Mouse (Mus musculus) intestine, embryonic 15.5 days (tissue): ENCODE results near the gene Slc16a10. TPM values are rescaled to one million over a fixed set of nuclear protein-coding genes. Genes with fewer than 3 reads are reported as not detected.

Source experiments
- ATAC-seq: fragments of 200-750 bp; cut with Nextera tagmentation; 2 replicates; pipeline ENCODE4 v1.8.0; 2017; ENCODE audit warnings: moderate TSS enrichment, moderate library complexity
- H3K27ac ChIP-seq: fragments of 300-500 bp; sonication (generic); 2 replicates; pipeline ENCODE4 v1.5.1; 2015; ENCODE audit warnings: mild to moderate bottlenecking, inconsistent platforms
- H3K27me3 ChIP-seq: fragments of 300-500 bp; sonication (generic); replicated peaks from 2 replicates; pipeline ENCODE4 v1.6.1; 2015; ENCODE audit warnings: inconsistent platforms
- H3K36me3 ChIP-seq: fragments of 300-500 bp; sonication (generic); 2 replicates; pipeline ENCODE4 v1.6.1; 2015; ENCODE audit warnings: inconsistent platforms
- H3K4me1 ChIP-seq: fragments of 300-500 bp; sonication (generic); replicated peaks from 2 replicates; pipeline ENCODE4 v1.6.1; 2015; ENCODE audit warnings: inconsistent platforms
- H3K4me2 ChIP-seq: fragments of 300-500 bp; sonication (generic); replicated peaks from 2 replicates; pipeline ENCODE4 v1.6.1; 2015; ENCODE audit warnings: mild to moderate bottlenecking, inconsistent platforms
- H3K4me3 ChIP-seq: fragments of 300-500 bp; sonication (generic); replicated peaks from 2 replicates; pipeline ENCODE4 v1.5.1; 2015; ENCODE audit warnings: inconsistent platforms
- H3K9ac ChIP-seq: fragments of 300-500 bp; sonication (generic); 2 replicates; pipeline ENCODE4 v1.6.1; 2015; ENCODE audit warnings: inconsistent platforms
- H3K9me3 ChIP-seq: fragments of 300-500 bp; sonication (generic); 2 replicates; pipeline ENCODE4 v1.6.1; 2016; ENCODE audit warnings: inconsistent platforms
- WGBS: fragments of 180-500 bp; shearing (Covaris S2); methylation state at CpG from one replicate; pipeline ENCODE4 v1.1.7; 2015; 5-methylcytosine and 5-hydroxymethylcytosine counted together
- polyA plus RNA-seq: library from polyadenylated mRNA; unstranded; fragments of >200 nt; fragmentation: Nextera tagmentation; extraction: Ambion mirVana; gene quantifications from 2 replicates; pipeline ENCODE4 v1.2.1, GENCODE M21; 2015

Gene Slc16a10
- polyA plus RNA-seq, 1 experiment from 2014 or later, result 37.4 TPM

DNA sequence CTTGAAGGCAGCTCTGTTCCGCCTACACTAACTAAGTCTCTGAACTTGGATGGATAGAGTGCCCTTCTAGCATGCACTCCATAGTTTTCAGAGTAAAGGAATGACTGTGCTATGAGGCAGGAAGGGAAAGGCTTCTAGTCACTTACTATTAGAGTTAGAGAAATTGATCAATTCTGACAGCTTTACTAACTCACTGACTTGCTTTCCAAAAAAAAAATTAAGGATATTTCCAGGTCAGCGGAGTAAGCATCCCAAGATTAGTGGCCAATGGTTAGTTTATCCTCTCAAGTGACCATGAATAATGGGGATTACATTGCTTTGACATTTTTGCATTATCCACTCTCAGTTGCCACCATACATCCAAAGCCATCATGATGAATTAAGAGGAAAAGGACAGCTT, 18.0 kb downstream of the Slc16a10 start:
- no peak overlapping the region for H3K9ac ChIP-seq
- H3K27me3 ChIP-seq, result no peaks in the 10 kb centered on the region
- H3K9me3 ChIP-seq, result no peaks in the 10 kb centered on the region
- H3K36me3 ChIP-seq, result no peaks in the 10 kb centered on the region
- no peaks in the 10 kb centered on the region for H3K4me1 ChIP-seq
- no peak overlapping the region for H3K27ac ChIP-seq
- ATAC-seq, result no peak
- H3K4me3 ChIP-seq, result no peak overlapping the region
- H3K4me2 ChIP-seq, result no peak overlapping the region
- WGBS, result 84% methylated on average over 2 of the region's 2 CpGs

GRCm38 (mm10) chr10:40119466-40119865, 22.6 kb downstream of the Slc16a10 start:
- Histone ChIP-seq H3K9ac (no peak overlapping the region), H3K4me3 (no peak overlapping the region), H3K27me3 (no peaks in the 10 kb centered on the region), H3K4me2 (no peak overlapping the region), H3K4me1 (no peaks in the 10 kb centered on the region), H3K36me3 (no peaks in the 10 kb centered on the region), H3K27ac (no peak overlapping the region), H3K9me3 (no peaks in the 10 kb centered on the region)
- 80% methylated on average over 3 of the region's 3 CpGs for WGBS
- ATAC-seq, result no peak

DNA sequence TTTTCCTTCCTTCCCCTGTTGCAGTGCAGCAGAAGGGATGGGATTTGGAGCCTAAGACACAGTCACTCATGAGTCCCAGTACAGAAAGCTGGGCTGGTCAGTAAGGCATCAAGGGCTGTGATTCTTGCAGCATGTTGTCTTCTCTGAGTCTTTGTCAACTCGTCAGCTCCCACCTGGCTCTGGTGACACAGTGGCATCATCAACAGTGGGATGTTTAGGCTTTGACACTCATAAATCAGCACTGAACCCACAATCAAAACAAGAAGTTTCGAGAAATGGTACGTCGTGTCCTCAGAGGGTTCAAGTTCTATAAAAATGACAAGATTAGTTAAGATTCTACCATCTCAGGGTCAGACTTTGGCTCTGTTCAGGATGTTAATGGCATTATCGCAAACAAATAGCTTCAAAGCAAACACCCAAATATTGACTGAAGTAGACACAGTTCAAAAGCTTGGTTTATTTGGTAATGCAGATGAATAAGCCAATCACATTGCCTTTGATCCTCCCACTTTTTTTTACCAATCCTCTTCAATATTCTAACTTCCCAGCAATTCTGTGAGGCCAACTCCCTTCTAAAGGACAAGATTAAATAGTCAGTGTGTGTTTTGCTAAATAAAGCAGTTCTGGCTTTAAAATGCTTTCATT, 23.2 kb downstream of the Slc16a10 start:
- Histone ChIP-seq H3K9me3 (no peaks in the 10 kb centered on the region), H3K9ac (no peak overlapping the region), H3K27me3 (no peaks in the 10 kb centered on the region), H3K4me3 (no peak overlapping the region), H3K4me2 (no peak overlapping the region), H3K27ac (no peak overlapping the region), H3K4me1 (no peaks in the 10 kb centered on the region), H3K36me3 (no peaks in the 10 kb centered on the region)
- 82% methylated on average over 5 of the region's 5 CpGs for WGBS
- ATAC-seq, result no peak

DNA sequence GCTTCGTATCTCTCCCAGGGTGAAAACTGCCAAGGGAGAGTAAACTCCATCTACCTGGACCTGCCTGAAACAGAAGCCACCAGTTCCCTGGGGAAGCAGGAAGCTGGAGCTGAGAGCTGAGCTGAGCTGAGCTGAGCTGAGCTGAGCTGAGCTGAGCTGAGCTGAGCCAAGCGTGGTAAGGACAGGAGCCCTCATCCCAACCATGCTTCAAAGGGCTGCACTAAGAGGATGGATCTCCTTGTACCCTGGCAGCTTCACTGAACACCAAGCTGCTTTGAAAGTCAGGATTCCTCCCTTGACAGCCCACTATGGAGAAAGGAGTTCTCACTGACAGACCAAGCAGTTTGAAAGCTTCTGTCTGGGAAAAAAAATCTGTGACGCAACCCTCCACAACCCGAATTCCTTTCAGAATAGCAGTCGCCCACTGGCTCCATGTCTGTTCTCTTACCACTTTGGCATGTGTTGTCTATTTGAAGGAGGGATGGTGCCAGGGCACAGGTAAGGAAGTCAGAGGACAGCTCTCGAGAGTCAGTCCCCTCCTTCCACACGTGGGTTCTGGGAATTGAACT, 28.5 kb downstream of the Slc16a10 start:
- Histone ChIP-seq H3K27ac (no peak overlapping the region), H3K9me3 (no peaks in the 10 kb centered on the region), H3K4me3 (no peak overlapping the region), H3K27me3 (no peaks in the 10 kb centered on the region), H3K36me3 (no peaks in the 10 kb centered on the region), H3K4me2 (no peak overlapping the region), H3K4me1 (no peaks in the 10 kb centered on the region), H3K9ac (no peak overlapping the region)
- ATAC-seq, result no peak
- 77% methylated on average over 7 of the region's 7 CpGs for WGBS

- 90% methylated on average over 10 of the region's 10 CpGs for WGBS
- H3K27ac ChIP-seq, result no peak overlapping the region
- no peak for ATAC-seq
Observed at GRCm38 (mm10) chr10:40112256-40112655, 29.8 kb downstream of the Slc16a10 start.

GRCm38 (mm10) chr10:40109520-40109919, 32.5 kb downstream of the Slc16a10 start:
- H3K9ac ChIP-seq, result no peak overlapping the region
- no peak for ATAC-seq
- 83% methylated on average over 5 of the region's 5 CpGs for WGBS
- H3K4me3 ChIP-seq, result no peak overlapping the region
- no peaks in the 10 kb centered on the region for H3K36me3 ChIP-seq
- H3K27ac ChIP-seq, result no peak overlapping the region
- no peaks in the 10 kb centered on the region for H3K9me3 ChIP-seq
- H3K27me3 ChIP-seq, result no peaks in the 10 kb centered on the region
- H3K4me2 ChIP-seq, result no peak overlapping the region
- no peaks in the 10 kb centered on the region for H3K4me1 ChIP-seq

More at GRCm38 (mm10) chr10:40112256-40112655, 29.8 kb downstream of the Slc16a10 start:
- Histone ChIP-seq H3K4me1 (no peaks in the 10 kb centered on the region), H3K4me3 (no peak overlapping the region), H3K4me2 (no peak overlapping the region), H3K9me3 (no peaks in the 10 kb centered on the region), H3K9ac (no peak overlapping the region), H3K27me3 (no peaks in the 10 kb centered on the region), H3K36me3 (no peaks in the 10 kb centered on the region)

- Histone ChIP-seq H3K27me3 (no peaks in the 10 kb centered on the region), H3K27ac (no peak overlapping the region), H3K4me1 (no peaks in the 10 kb centered on the region), H3K36me3 (no peaks in the 10 kb centered on the region), H3K9ac (no peak overlapping the region), H3K4me2 (no peak overlapping the region), H3K4me3 (no peak overlapping the region), H3K9me3 (no peaks in the 10 kb centered on the region)
- WGBS, result 75% methylated on average over 8 of the region's 8 CpGs
- no peak for ATAC-seq
Observed at GRCm38 (mm10) chr10:40108992-40109391, 33.1 kb downstream of the Slc16a10 start.

DNA sequence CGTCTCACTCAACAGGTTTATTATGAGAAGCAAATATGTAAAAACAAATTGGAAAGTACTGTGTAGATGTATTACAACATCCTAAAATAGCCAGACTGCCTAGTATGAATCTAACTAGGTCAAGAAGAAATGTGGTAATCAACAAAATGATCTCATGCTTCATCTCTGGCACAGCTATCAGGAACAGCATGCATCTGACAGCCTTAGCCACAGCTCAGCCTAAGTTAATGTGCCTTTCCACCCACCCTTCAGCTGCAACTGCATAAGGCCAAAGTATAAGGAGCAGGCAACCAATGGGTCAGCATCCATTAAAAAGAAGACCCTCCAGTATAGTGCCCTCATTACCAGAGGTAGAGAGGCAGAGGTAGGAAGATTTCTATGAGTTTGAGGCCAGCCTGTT, 34.1 kb downstream of the Slc16a10 start:
- no peak overlapping the region for H3K4me2 ChIP-seq

DNA sequence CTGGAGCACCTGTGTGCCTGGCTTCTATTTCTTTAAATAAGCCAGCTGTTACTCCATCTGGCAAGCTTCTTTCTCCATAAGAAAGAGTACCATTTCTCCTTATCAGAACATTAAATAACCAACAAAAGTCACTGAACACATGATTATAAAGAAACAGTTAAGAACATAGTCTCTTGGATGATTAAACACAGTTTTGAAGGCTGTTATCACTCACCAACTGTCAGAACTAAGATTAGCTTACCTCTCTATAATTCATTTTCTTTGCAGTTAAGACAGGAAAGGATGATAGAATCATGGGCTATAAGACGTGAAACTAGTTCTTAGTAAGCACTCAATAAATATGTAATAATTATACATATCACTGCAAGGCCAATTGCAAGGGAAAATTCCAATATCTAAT, 36.9 kb downstream of the Slc16a10 start:
- Histone ChIP-seq H3K4me3 (no peak overlapping the region), H3K27me3 (no peaks in the 10 kb centered on the region), H3K4me1 (peaks cover 7% of the 10 kb centered on the region), H3K36me3 (no peaks in the 10 kb centered on the region), H3K9me3 (no peaks in the 10 kb centered on the region), H3K4me2 (no peak overlapping the region), H3K27ac (no peak overlapping the region), H3K9ac (no peak overlapping the region)
- 70% methylated on average over 1 of the region's 1 CpGs for WGBS
- ATAC-seq, result no peak

More for the DNA sequence above, 34.1 kb downstream of the Slc16a10 start:
- Histone ChIP-seq H3K27ac (no peak overlapping the region), H3K4me1 (peaks cover 6% of the 10 kb centered on the region), H3K36me3 (no peaks in the 10 kb centered on the region), H3K4me3 (no peak overlapping the region), H3K9me3 (no peaks in the 10 kb centered on the region), H3K9ac (no peak overlapping the region), H3K27me3 (no peaks in the 10 kb centered on the region)
- no peak for ATAC-seq
- 76% methylated on average over 1 of the region's 1 CpGs for WGBS

DNA sequence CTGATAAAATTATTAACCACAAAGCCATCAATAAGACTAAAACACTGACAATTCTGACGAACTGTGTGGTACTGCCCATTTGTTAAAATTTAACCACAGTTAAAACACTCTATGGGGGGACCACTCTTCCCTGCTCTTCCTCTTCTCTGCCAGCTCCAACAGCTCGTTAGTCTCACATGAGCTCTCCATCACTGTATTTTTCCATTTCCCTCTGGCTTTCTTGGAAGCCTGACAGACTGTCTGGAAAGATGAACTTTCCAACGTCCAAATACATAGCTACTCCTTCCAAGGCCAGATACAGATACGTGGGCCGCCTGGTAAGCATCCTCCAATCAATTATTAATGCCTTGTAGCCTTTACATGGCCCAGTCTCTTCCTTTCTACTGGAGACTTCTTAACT, 38.3 kb downstream of the Slc16a10 start:
- ATAC-seq, result no peak
- 33% methylated on average over 5 of the region's 5 CpGs for WGBS
- no peak overlapping the region for H3K4me2 ChIP-seq

DNA sequence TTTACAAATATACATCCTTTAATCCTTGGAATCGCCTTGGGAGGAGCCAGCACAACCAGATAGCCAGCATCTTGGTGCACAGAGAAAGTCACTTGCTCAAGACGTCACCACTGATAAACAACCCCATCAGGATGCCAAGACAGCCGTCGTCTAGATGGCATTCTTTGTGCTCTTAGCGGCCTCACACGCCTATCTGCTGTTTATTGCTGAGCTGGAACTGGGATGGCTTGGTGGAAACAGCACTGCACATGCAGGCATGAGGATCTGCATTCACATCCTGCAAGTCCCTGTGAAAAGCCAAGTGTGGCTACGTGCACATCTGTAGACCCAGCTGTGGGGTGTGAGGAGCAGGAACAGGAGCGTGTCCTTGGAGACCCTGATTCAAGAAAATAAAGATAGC, 39.1 kb downstream of the Slc16a10 start:
- no peak overlapping the region for H3K4me2 ChIP-seq
- H3K9me3 ChIP-seq, result no peaks in the 10 kb centered on the region
- WGBS, result 39% methylated on average over 8 of the region's 8 CpGs
- no peak overlapping the region for H3K9ac ChIP-seq
- no peaks in the 10 kb centered on the region for H3K27me3 ChIP-seq
- H3K36me3 ChIP-seq, result no peaks in the 10 kb centered on the region
- no peak for ATAC-seq
- H3K4me1 ChIP-seq, result peaks cover 7% of the 10 kb centered on the region
- no peak overlapping the region for H3K27ac ChIP-seq
- no peak overlapping the region for H3K4me3 ChIP-seq

More for the DNA sequence above, 38.3 kb downstream of the Slc16a10 start:
- no peaks in the 10 kb centered on the region for H3K36me3 ChIP-seq
- no peak overlapping the region for H3K4me3 ChIP-seq
- peaks cover 7% of the 10 kb centered on the region for H3K4me1 ChIP-seq
- no peak overlapping the region for H3K9ac ChIP-seq
- H3K27me3 ChIP-seq, result no peaks in the 10 kb centered on the region
- H3K9me3 ChIP-seq, result no peaks in the 10 kb centered on the region
- H3K27ac ChIP-seq, result no peak overlapping the region

DNA sequence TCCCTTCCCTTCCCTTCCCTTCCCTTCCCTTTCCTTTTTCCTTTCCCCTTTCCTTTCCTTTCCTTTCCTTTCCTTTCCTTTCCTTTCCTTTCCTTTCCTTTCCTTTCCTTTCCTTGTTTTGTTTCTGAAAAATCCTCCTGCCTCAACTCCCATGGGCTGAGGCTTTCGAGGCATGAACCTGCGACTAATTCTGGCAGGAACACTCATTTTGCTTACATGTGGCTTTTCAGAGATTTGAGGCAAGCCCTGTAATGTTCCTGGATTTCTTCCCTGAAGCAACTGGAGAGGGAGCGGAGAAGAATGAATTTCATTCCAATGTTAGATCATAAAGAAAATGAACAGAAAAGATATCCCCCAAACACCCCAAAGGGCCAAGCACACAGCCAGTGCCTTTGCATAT, 39.9 kb downstream of the Slc16a10 start:
- Histone ChIP-seq H3K9ac (no peak overlapping the region), H3K27me3 (no peaks in the 10 kb centered on the region), H3K4me2 (no peak overlapping the region), H3K9me3 (no peaks in the 10 kb centered on the region), H3K4me3 (no peak overlapping the region), H3K36me3 (no peaks in the 10 kb centered on the region), H3K4me1 (peaks cover 7% of the 10 kb centered on the region), H3K27ac (no peak overlapping the region)
- 69% methylated on average over 3 of the region's 3 CpGs for WGBS
- ATAC-seq, result no peak

- H3K9ac ChIP-seq, result no peak overlapping the region
- no peaks in the 10 kb centered on the region for H3K27me3 ChIP-seq
- no peaks in the 10 kb centered on the region for H3K9me3 ChIP-seq
- no peak overlapping the region for H3K4me2 ChIP-seq
- no peaks in the 10 kb centered on the region for H3K36me3 ChIP-seq
- peaks cover 4% of the 10 kb centered on the region; the same call in 1 of the 2 replicates for H3K4me1 ChIP-seq
- 78% methylated on average over 1 of the region's 1 CpGs for WGBS
- no peak overlapping the region for H3K4me3 ChIP-seq
- ATAC-seq, result no peak
- no peak overlapping the region for H3K27ac ChIP-seq
Observed at GRCm38 (mm10) chr10:40098441-40098840, 43.6 kb downstream of the Slc16a10 start.
